Mouse (Mus musculus) bone marrow, adult 2 months (tissue): ENCODE measurements around the gene Arid1b. TPM values are rescaled to one million over a fixed set of nuclear protein-coding genes. Genes with fewer than 3 reads are reported as not detected.

Experiments
- H3K27ac ChIP-seq: fragments of 200-500 bp; 2 replicates; pipeline ENCODE4 v1.5.1; 2012; ENCODE audit warnings: low read depth, mild to moderate bottlenecking, control low read depth, inconsistent platforms, low read length; ENCODE audit not compliant: control insufficient read depth, poor library complexity, insufficient read depth
- H3K4me1 ChIP-seq: fragments of 200-500 bp; 2 replicates; pipeline ENCODE4 v1.6.1; 2011; ENCODE audit warnings: low read length; ENCODE audit not compliant: control insufficient read depth, insufficient read depth
- H3K4me3 ChIP-seq: fragments of 200-500 bp; replicated peaks from 2 replicates; pipeline ENCODE3; 2011; ENCODE audit warnings: mild to moderate bottlenecking, low read depth, low read length, control low read depth; ENCODE audit not compliant: control insufficient read depth
- CTCF ChIP-seq: fragments of 200-500 bp; IDR thresholded peaks from 2 replicates; pipeline ENCODE4 v1.5.1; 2011; ENCODE audit warnings: low read length, control low read depth; ENCODE audit not compliant: control insufficient read depth, insufficient read depth
- POLR2A ChIP-seq: fragments of 200-500 bp; IDR thresholded peaks from 2 replicates; pipeline ENCODE4 v1.6.1; 2011; ENCODE audit warnings: low read depth, mild to moderate bottlenecking, control low read depth, low read length, borderline replicate concordance; ENCODE audit not compliant: control insufficient read depth
- WGBS: fragments of 180-500 bp; shearing (Covaris S2); methylation state at CpG from one replicate; pipeline ENCODE4 v1.1.7; 2018; 5-methylcytosine and 5-hydroxymethylcytosine counted together
- polyA plus RNA-seq: library from polyadenylated mRNA; stranded (reverse); fragments of >200 nt; gene quantifications from 2 replicates; pipeline ENCODE4 v1.2.4, GENCODE M21; 2011; ENCODE audit warnings: low replicate concordance; ENCODE audit not compliant: missing spikeins, insufficient read depth, insufficient read length

Gene Arid1b
- polyA plus RNA-seq, 1 experiment, result 12.5 TPM

DNA sequence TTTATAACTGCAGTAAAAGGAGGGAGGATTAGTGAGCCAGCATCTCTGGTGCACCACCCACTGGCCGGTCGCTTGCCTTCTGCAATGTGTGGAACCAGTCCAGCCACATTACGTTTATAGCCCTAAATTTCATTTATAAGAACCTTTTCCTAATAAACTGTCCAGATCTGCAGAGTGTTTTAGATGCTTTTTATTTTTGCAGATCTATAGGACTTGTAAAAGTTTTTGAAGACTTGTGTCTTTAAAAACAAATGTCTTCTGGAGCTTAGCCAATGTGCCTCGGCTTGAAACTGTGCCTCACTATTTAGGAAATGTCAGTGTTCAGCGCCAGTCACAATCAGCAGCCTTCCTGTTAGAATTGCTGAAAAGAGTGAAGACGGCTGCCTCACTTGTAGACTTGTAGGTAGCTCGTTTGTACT, 211.0 kb downstream of the Arid1b start:
- TF ChIP-seq CTCF, result no peak
- TF ChIP-seq POLR2A, result no peak
- WGBS, result 32% methylated on average over 7 of the region's 7 CpGs
- Histone ChIP-seq H3K4me1 (peaks cover 2% of the 10 kb centered on the region; the same call in 1 of the 2 replicates), H3K4me3 (no peak overlapping the region), H3K27ac (no peak overlapping the region)

DNA sequence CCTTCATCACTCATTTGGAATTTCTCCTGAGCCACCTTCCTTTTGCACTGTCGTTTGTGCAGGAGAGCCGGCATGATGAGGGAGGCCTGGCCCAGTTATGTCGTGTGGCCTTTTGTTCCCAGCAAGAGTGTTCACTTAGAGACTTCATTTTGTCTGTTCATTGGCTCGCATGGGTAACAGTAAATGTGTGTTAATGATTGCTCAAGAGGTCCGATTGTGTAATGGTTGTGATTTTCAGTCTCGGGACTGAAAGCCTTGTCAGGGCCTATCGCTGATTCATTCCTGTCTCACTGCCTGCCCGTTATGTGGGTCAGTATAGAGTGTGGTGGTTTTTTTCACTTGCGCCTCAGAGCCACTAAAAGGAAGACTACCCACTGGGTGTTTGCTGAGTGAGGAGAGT, 212.6 kb downstream of the Arid1b start:
- Histone ChIP-seq H3K27ac (peak overlapping the region; percentile 57), H3K4me3 (no peak overlapping the region), H3K4me1 (peaks cover 9% of the 10 kb centered on the region)
- TF ChIP-seq POLR2A (no peak), CTCF (no peak)
- 25% methylated on average over 9 of the region's 9 CpGs for WGBS

DNA sequence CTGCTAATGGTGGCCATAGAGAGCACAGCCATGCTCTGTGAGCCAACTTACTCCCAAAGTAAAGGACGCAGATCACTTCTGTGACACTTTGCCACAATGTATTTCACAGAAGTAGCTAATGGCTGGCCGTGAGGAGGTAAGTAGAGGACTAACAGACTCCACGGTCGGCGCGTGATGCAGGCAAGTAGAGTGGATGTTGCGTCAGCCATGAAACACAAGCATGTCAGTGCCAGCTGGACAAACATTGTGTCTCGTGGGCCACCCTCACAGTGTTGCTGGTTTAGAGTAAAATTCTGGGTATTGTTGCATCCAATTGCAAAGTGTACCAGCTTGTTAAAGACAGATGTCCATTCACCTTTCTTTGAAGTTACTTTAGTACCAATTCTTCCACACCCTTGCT, 213.7 kb downstream of the Arid1b start:
- peaks cover 9% of the 10 kb centered on the region for H3K4me1 ChIP-seq
- no peak overlapping the region for H3K27ac ChIP-seq
- TF ChIP-seq POLR2A (no peak), CTCF (no peak)
- 71% methylated on average over 8 of the region's 8 CpGs for WGBS
- no peak overlapping the region for H3K4me3 ChIP-seq

DNA sequence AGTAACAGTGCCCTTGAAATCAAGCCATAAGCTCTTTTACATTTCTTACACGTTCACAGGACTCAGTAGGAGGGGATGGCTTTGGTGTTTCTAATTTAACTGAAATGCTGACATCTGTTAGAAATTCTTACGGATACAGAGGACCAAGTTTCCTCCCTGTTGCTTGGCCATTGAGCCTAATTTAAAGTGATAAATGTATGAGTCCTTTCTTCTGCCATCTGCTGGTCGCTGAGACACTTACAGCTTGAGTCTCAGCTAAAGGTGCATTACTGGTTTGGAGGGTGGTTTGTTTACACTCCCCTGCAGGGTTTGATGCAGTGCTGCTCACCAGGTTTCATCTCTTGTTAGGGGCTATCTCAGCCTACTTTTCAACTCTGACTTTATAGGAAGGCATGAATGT, 214.2 kb downstream of the Arid1b start:
- no peak overlapping the region for H3K27ac ChIP-seq
- no peak overlapping the region for H3K4me3 ChIP-seq
- peaks cover 9% of the 10 kb centered on the region for H3K4me1 ChIP-seq
- whole genome bisulfite sequencing, result 49% methylated on average over 3 of the region's 3 CpGs
- TF ChIP-seq POLR2A, result no peak
- peak; percentile 11; the same call in 1 of the 2 replicates for TF ChIP-seq CTCF

DNA sequence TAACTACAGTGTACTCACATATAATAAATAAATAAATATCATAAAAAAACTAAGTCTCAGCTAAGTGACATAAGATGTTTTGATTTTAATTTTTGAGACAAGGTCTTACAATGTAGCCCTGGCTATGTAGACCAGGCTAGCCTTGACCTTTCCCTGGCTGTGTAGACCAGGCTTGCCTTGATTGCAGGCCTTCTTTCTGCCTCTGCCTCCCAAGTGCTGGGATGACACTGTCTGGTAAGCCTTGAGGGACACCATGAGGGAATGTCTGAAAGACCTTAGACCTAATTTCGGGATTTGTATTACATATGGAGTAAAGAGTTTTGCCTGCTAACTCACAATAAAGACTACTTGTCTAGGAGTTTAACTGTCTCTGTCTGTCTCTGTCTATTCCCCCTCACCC, 214.9 kb downstream of the Arid1b start:
- H3K4me3 ChIP-seq, result no peak overlapping the region
- 92% methylated on average over 1 of the region's 1 CpGs for WGBS
- H3K27ac ChIP-seq, result no peak overlapping the region
- TF ChIP-seq CTCF, result no peak
- TF ChIP-seq POLR2A, result no peak
- H3K4me1 ChIP-seq, result peaks cover 9% of the 10 kb centered on the region

DNA sequence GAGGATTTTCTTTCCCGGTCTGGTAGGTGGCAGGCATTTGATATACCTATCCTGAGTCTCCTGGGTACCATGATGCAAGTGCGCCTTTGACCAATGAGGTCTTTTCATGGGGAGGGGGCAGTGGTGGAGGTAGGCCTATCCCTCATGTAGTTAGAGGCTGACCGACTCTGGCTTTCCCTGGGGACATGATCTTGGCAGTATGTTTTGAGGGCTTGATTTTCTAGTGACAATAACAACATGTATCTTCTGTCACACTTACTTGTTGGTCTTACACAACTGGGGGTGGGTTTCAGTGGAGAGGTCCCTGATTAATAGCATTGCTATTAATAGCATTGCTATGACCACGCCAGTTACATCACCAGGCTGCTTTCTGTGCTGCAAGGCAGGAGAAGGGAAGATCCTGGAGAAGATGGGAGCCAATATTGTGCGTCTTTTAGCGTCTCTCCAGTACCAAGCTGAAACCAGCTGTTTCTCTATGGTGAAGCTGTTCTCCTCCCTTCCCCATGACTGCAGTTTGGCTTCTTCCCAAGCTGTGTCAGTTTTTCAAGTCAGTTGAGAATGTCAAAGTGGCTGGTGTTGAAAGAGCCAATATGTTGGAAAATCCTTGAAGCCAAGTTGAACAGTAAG, 216.1 kb downstream of the Arid1b start:
- H3K4me3 ChIP-seq, result no peak overlapping the region
- no peak for TF ChIP-seq CTCF
- no peak for TF ChIP-seq POLR2A
- 61% methylated on average over 6 of the region's 6 CpGs for WGBS
- no peak overlapping the region for H3K27ac ChIP-seq
- H3K4me1 ChIP-seq, result peaks cover 9% of the 10 kb centered on the region

DNA sequence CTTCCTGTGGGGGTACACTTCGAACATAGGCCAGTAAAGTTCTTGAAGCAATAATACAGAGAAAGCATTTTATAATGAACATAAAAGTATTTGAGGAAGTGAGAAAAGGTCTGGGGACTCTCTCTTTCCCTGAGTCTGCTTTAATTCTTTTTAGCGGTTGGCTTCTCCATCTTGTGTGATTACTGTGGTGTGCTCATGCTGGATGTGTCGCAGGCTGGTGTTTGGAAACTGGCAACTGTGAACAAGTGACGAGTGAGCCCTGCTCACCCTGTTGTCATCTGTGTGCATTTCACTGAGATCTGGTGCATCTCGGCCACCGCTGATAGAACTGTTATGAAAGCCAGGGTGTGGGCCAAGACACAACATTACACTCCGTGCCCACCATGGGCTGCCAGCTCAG, 216.8 kb downstream of the Arid1b start:
- Histone ChIP-seq H3K27ac (peak overlapping the region; percentile 2; the same call in 1 of the 2 replicates), H3K4me3 (no peak overlapping the region), H3K4me1 (peaks cover 9% of the 10 kb centered on the region)
- WGBS, result 29% methylated on average over 7 of the region's 7 CpGs
- no peak for TF ChIP-seq POLR2A

DNA sequence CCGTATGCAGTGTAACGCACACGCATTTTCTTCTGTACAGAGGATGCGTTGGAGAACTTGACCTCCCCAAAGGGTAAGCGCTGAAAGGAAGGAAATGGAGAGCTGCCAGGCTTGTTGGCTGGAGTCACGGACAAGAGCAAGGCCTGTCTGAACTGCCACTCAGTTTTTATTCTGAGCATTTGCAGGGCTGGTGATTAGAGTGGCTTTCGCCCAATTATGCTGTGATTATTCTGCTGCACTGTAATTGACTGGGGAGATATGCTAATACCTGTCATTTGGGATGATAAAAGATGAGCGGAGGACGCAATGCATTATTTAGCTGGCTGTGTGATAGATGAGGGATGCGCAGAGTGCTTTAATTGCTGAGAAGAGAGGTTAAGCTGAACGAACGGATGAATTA, 218.0 kb downstream of the Arid1b start:
- TF ChIP-seq CTCF, result no peak
- TF ChIP-seq POLR2A, result no peak
- H3K4me3 ChIP-seq, result no peak overlapping the region
- 49% methylated on average over 12 of the region's 12 CpGs for WGBS
- H3K27ac ChIP-seq, result no peak overlapping the region
- H3K4me1 ChIP-seq, result peaks cover 6% of the 10 kb centered on the region

DNA sequence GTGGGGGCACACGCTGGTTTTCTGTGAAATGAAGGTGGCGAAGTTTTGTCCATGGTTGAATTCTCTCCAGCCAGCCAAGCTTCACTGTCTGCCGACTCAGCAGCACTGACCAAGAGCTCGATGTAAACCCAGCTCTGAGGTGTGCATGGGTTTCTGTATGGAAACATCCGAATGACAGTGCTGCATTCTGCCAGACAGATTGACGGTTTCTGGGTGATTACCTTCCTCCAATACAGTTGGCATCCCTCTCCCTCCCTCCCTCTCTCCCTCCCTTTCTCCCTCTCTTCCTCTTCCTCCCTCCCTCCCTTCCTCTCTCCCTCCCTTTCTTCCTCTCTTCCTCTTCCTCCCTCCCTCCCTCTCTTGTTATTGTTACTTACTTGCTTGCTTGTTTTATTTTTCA, 219.3 kb downstream of the Arid1b start:
- WGBS, result 53% methylated on average over 6 of the region's 6 CpGs
- TF ChIP-seq POLR2A, result no peak
- no peak for TF ChIP-seq CTCF
- Histone ChIP-seq H3K4me1 (peaks cover 6% of the 10 kb centered on the region), H3K27ac (no peak overlapping the region), H3K4me3 (no peak overlapping the region)

DNA sequence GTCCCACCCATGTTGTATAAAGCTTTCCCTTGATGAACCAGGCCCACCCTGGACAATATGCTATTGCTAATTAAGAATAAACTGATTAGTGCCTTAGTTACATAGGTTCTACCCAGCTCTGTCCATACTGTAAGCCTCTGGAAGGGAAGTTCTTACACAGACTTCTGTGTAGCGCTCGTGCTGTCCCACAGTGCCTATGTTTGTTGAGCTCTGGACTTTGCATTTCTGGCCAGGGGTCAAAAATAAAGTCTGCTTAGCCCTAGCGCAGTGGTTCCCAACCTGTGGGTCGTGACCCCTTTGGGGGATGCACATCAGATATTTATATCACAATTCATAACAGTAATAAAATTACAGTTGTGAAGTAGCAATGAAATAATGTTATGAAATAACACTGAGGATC, 221.2 kb downstream of the Arid1b start:
- Histone ChIP-seq H3K4me1 (peaks cover 6% of the 10 kb centered on the region), H3K27ac (no peak overlapping the region), H3K4me3 (no peak overlapping the region)
- WGBS, result 85% methylated on average over 4 of the region's 4 CpGs
- TF ChIP-seq POLR2A (no peak), CTCF (no peak)
